In genomic region chr16:95349344-95349743, GRCm38 (mm10) we compare ENCODE assay signal across 20 mouse cellular contexts.
DNase-seq lines count a peak whose midpoint lies in the region; ATAC-seq and TF ChIP-seq lines count a peak whose summit lies in the region.
"Had no signal": no experiment of that assay in that cellular context is flagged by ENCODE, and none has a peak within 500 bp of the region (broad histone marks: within the 10 kb centered on the region; RNA-seq: fewer than 3 reads in every experiment).

No protein-coding gene starts in this region.

- TF ChIP-seq EP300 in CH12.LX (IDR thresholded peaks at IDR 0.05; ENCODE audit: low read length), result no peak

- no peak for TF ChIP-seq RAD21 in CH12.LX (IDR thresholded peaks at IDR 0.05; ENCODE audit: low read depth, low read length)

- no peak overlapping the region for H3K27ac ChIP-seq in forebrain, embryonic 11.5 days (ENCODE audit: low read depth, low read length)
- no peak overlapping the region for H3K27ac ChIP-seq in forebrain, postnatal 0 days (ENCODE audit: low read depth, low read length)
- peak overlapping the region; percentile 8 for H3K27ac ChIP-seq in liver, embryonic 16.5 days (ENCODE audit: low read length)
- H3K27ac ChIP-seq in liver, embryonic 12.5 days, result no peak overlapping the region
- H3K27ac ChIP-seq in CH12.LX (ENCODE audit: insufficient read depth, low read depth), result peak overlapping the region; percentile 33
- H3K27ac ChIP-seq: embryonic facial prominence, embryonic 12.5 days; forebrain, embryonic 12.5 days; heart, embryonic 13.5 days; hindbrain, embryonic 15.5 days had no signal

- H3K9ac ChIP-seq in forebrain, embryonic 11.5 days (ENCODE audit: low read length), result no peak overlapping the region
- no peak overlapping the region for H3K9ac ChIP-seq in forebrain, postnatal 0 days
- no peak overlapping the region for H3K9ac ChIP-seq in liver, embryonic 16.5 days (ENCODE audit: low read depth, low read length)
- H3K9ac ChIP-seq in liver, embryonic 12.5 days, result no peak overlapping the region
- H3K9ac ChIP-seq in CH12.LX (ENCODE audit: insufficient read depth, low read depth), result peak overlapping the region; percentile 14; the same call in 1 of the 2 replicates
- H3K9ac ChIP-seq: embryonic facial prominence, embryonic 12.5 days; forebrain, embryonic 12.5 days; heart, embryonic 13.5 days; hindbrain, embryonic 15.5 days had no signal

- no peak overlapping the region for H3K4me2 ChIP-seq in forebrain, embryonic 11.5 days (ENCODE audit: low read depth, low read length, severe bottlenecking)
- no peak overlapping the region for H3K4me2 ChIP-seq in forebrain, postnatal 0 days (ENCODE audit: low read depth)
- no peak overlapping the region for H3K4me2 ChIP-seq in liver, embryonic 16.5 days (ENCODE audit: low read depth, low read length)
- H3K4me2 ChIP-seq in liver, embryonic 12.5 days, result no peak overlapping the region
- peak overlapping the region; percentile 46 for H3K4me2 ChIP-seq in CH12.LX (ENCODE audit: insufficient read depth, low read depth, poor library complexity, severe bottlenecking)
- H3K4me2 ChIP-seq: embryonic facial prominence, embryonic 12.5 days; forebrain, embryonic 12.5 days; heart, embryonic 13.5 days; hindbrain, embryonic 15.5 days had no signal

- H3K9me3 ChIP-seq in forebrain, embryonic 11.5 days (ENCODE audit: control insufficient read depth, low read length), result no peaks in the 10 kb centered on the region
- no peaks in the 10 kb centered on the region for H3K9me3 ChIP-seq in forebrain, postnatal 0 days (ENCODE audit: low read length)
- H3K9me3 ChIP-seq in liver, embryonic 16.5 days (replicated peaks; ENCODE audit: control insufficient read depth, low read length), result no peaks in the 10 kb centered on the region
- H3K9me3 ChIP-seq in liver, embryonic 12.5 days (replicated peaks), result no peaks in the 10 kb centered on the region
- no peaks in the 10 kb centered on the region for H3K9me3 ChIP-seq in CH12.LX (replicated peaks; ENCODE audit: low read length)
- no peaks in the 10 kb centered on the region for H3K9me3 ChIP-seq in megakaryocyte, embryonic 14.5 days
- H3K9me3 ChIP-seq: embryonic facial prominence, embryonic 12.5 days; forebrain, embryonic 12.5 days; heart, embryonic 13.5 days; hindbrain, embryonic 15.5 days had no signal

- H3K4me3 ChIP-seq in forebrain, embryonic 11.5 days (ENCODE audit: low read depth, low read length), result no peak overlapping the region
- H3K4me3 ChIP-seq in forebrain, postnatal 0 days (ENCODE audit: low read depth, low read length), result no peak overlapping the region
- H3K4me3 ChIP-seq in liver, embryonic 16.5 days (ENCODE audit: low read depth, low read length), result no peak overlapping the region
- no peak overlapping the region for H3K4me3 ChIP-seq in liver, embryonic 12.5 days
- no peak overlapping the region for H3K4me3 ChIP-seq in CH12.LX (replicated peaks in 1 of 3; ENCODE audit: low read depth in 2 of 3, low read length in 2 of 3, poor library complexity in 1 of 3)
- H3K4me3 ChIP-seq in megakaryocyte, embryonic 14.5 days (replicated peaks), result peak overlapping the region; percentile 12
- H3K4me3 ChIP-seq: embryonic facial prominence, embryonic 12.5 days; forebrain, embryonic 12.5 days; heart, embryonic 13.5 days; hindbrain, embryonic 15.5 days had no signal

- dilution Hi-C loops in CH12.LX (cut with MboI; ENCODE audit: extremely low pct_ligation_motif_present, extremely low pct_unique_long_range_greater_than_20kb, low sequenced_read_pairs), result no loop called here

- TF ChIP-seq POLR2A in CH12.LX (IDR thresholded peaks at IDR 0.05; ENCODE audit: low read depth, low read length), result no peak

- ATAC-seq in forebrain, embryonic 11.5 days (replicated peaks; ENCODE audit: low FRiP score), result no peak
- no peak for ATAC-seq in forebrain, postnatal 0 days
- ATAC-seq in liver, embryonic 16.5 days (ENCODE audit: low read depth), result no peak
- ATAC-seq in liver, embryonic 12.5 days, result no peak
- ATAC-seq: forebrain, embryonic 16.5 days had no signal

- H3K79me2 ChIP-seq in CH12.LX (replicated peaks; ENCODE audit: control insufficient read depth, extremely low read depth, insufficient read depth, poor library complexity, severe bottlenecking), result no peaks in the 10 kb centered on the region

- DNase-seq in forebrain, embryonic 11.5 days (ENCODE audit: low spot score), result peak; percentile 49
- no peak for DNase-seq in forebrain, postnatal 0 days
- no peak for DNase-seq in CH12.LX (ENCODE audit: extremely low read depth)
- DNase-seq in retina, embryonic 14.5 days (ENCODE audit: low spot score), result no peak
- DNase-seq: adrenal gland, postnatal 10 days; B cell, adult 2 months; cerebellum, adult 11-12 months; cerebellum, adult 9-10 months; cerebellum, postnatal 25 days; gastrocnemius, postnatal 25 days; heart, adult 18-20 months; heart, postnatal 36 days had no signal

- no peak for TF ChIP-seq CTCF in forebrain, postnatal 0 days (IDR thresholded peaks at IDR 0.05; ENCODE audit: low read depth)
- TF ChIP-seq CTCF in CH12.LX (conservative IDR thresholded peaks at IDR 0.05 in 1 of 2, IDR thresholded peaks at IDR 0.05 in 1 of 2; ENCODE audit: low read depth in 2 of 2, low read length in 2 of 2), result no peak

- H3K27me3 ChIP-seq in forebrain, embryonic 11.5 days (ENCODE audit: control insufficient read depth, insufficient read depth, low read length), result no peaks in the 10 kb centered on the region
- peaks cover 4% of the 10 kb centered on the region; the same call in 1 of the 2 replicates for H3K27me3 ChIP-seq in forebrain, postnatal 0 days (ENCODE audit: insufficient read depth, low read length)
- no peaks in the 10 kb centered on the region for H3K27me3 ChIP-seq in liver, embryonic 16.5 days (ENCODE audit: control insufficient read depth, insufficient read depth, low read depth, low read length)
- no peaks in the 10 kb centered on the region for H3K27me3 ChIP-seq in liver, embryonic 12.5 days (replicated peaks)
- no peaks in the 10 kb centered on the region for H3K27me3 ChIP-seq in CH12.LX (replicated peaks)
- H3K27me3 ChIP-seq in megakaryocyte, embryonic 14.5 days (replicated peaks), result peaks cover 7% of the 10 kb centered on the region
- H3K27me3 ChIP-seq: embryonic facial prominence, embryonic 12.5 days; forebrain, embryonic 12.5 days; heart, embryonic 13.5 days; hindbrain, embryonic 15.5 days had no signal

- in situ Hi-C loops in CH12.LX (cut with MboI; ENCODE audit: low pct_ligation_motif_present, low pct_unique_long_range_greater_than_20kb, low sequenced_read_pairs), result loop anchor here (5.0 to 25.0 kb wide), 3 partner anchors 223 to 615 kb away; no protein-coding TSS in a partner anchor

- H3K4me1 ChIP-seq in forebrain, embryonic 11.5 days (replicated peaks; ENCODE audit: control insufficient read depth, insufficient read depth, low read length), result no peaks in the 10 kb centered on the region
- H3K4me1 ChIP-seq in forebrain, postnatal 0 days (ENCODE audit: insufficient read depth), result no peaks in the 10 kb centered on the region
- no peaks in the 10 kb centered on the region for H3K4me1 ChIP-seq in liver, embryonic 16.5 days (ENCODE audit: control insufficient read depth, low read depth, low read length)
- H3K4me1 ChIP-seq in liver, embryonic 12.5 days, result peaks cover 25% of the 10 kb centered on the region
- peaks cover 42 to 49% of the 10 kb centered on the region in 2 experiments for H3K4me1 ChIP-seq in CH12.LX (ENCODE audit: control insufficient read depth in 1 of 2, insufficient read depth in 2 of 2)
- H3K4me1 ChIP-seq in megakaryocyte, embryonic 14.5 days, result peaks cover 89% of the 10 kb centered on the region
- H3K4me1 ChIP-seq: hindbrain, embryonic 15.5 days had no signal

- no peaks in the 10 kb centered on the region for H3K36me3 ChIP-seq in forebrain, embryonic 11.5 days (ENCODE audit: control insufficient read depth, insufficient read depth, low read length)
- H3K36me3 ChIP-seq in forebrain, postnatal 0 days (ENCODE audit: insufficient read depth), result no peaks in the 10 kb centered on the region
- H3K36me3 ChIP-seq in liver, embryonic 16.5 days (ENCODE audit: control insufficient read depth, insufficient read depth), result no peaks in the 10 kb centered on the region
- no peaks in the 10 kb centered on the region for H3K36me3 ChIP-seq in liver, embryonic 12.5 days
- H3K36me3 ChIP-seq in CH12.LX (replicated peaks in 1 of 2; ENCODE audit: control insufficient read depth in 1 of 2, insufficient read depth in 1 of 2, low read length in 1 of 2), result no peaks in the 10 kb centered on the region
- H3K36me3 ChIP-seq in megakaryocyte, embryonic 14.5 days (replicated peaks; ENCODE audit: low read length), result no peaks in the 10 kb centered on the region
- H3K36me3 ChIP-seq: embryonic facial prominence, embryonic 12.5 days; forebrain, embryonic 12.5 days; heart, embryonic 13.5 days; hindbrain, embryonic 15.5 days had no signal

- WGBS in forebrain, embryonic 11.5 days, result 93% methylated on average over 6 of the region's 6 CpGs
- WGBS in forebrain, postnatal 0 days, result 89% methylated on average over 6 of the region's 6 CpGs
- 65% methylated on average over 6 of the region's 6 CpGs for WGBS in liver, embryonic 16.5 days (ENCODE audit: insufficient replicate concordance)
- WGBS in liver, embryonic 12.5 days (ENCODE audit: insufficient replicate concordance), result 66% methylated on average over 6 of the region's 6 CpGs

TF ChIP-seq in CH12.LX, 34 proteins besides CTCF, POLR2A, EP300 and RAD21:
- TF ChIP-seq ZKSCAN1 (IDR thresholded peaks at IDR 0.05; ENCODE audit: borderline replicate concordance, low read depth, low read length) (no peak), MAFK (IDR thresholded peaks at IDR 0.05; ENCODE audit: insufficient replicate concordance, low read length) (no peak), ZMIZ1 (IDR thresholded peaks at IDR 0.05; ENCODE audit: low read depth, low read length) (no peak), UBTF (IDR thresholded peaks at IDR 0.05; ENCODE audit: low read depth, low read length) (no peak), CHD1 (IDR thresholded peaks at IDR 0.05; ENCODE audit: low read depth, low read length) (no peak), USF2 (conservative IDR thresholded peaks at IDR 0.05; ENCODE audit: low read depth, low read length) (no peak), MXI1 (IDR thresholded peaks at IDR 0.05; ENCODE audit: low read depth, low read length) (no peak), IRF4 (IDR thresholded peaks at IDR 0.05; ENCODE audit: low read depth, low read length) (no peak), JUN (IDR thresholded peaks at IDR 0.05; ENCODE audit: insufficient read depth, low read depth, low read length) (no peak), NRF1 (IDR thresholded peaks at IDR 0.05; ENCODE audit: low read depth, low read length) (no peak), MAX (IDR thresholded peaks at IDR 0.05; ENCODE audit: low read length) (no peak), KAT2A (IDR thresholded peaks at IDR 0.05; ENCODE audit: insufficient replicate concordance, low read length) (no peak), ZC3H11A (IDR thresholded peaks at IDR 0.05; ENCODE audit: low read depth, low read length) (no peak)

Comparison
In these comparisons a context has a peak if more than half of its experiments do, and no peak if none do; other contexts are left out.
1. H3K27ac ChIP-seq: peak in liver, embryonic 16.5 days (single experiment) and CH12.LX (single experiment); none in forebrain, embryonic 11.5 days (single experiment), forebrain, postnatal 0 days (single experiment) and liver, embryonic 12.5 days (single experiment).